Mouse (Mus musculus): ENCODE data around the gene Arsg. TPM values are rescaled to one million over a fixed set of nuclear protein-coding genes. Genes with fewer than 3 reads are reported as not detected.
"Not testable (repeated sequence)": the region's sequence is repeated elsewhere in the genome, so short reads cannot be mapped to it uniquely, and the experiment has no call there.

The Arsg gene
- total RNA-seq, 1 experiment = 1.0 TPM

DNA sequence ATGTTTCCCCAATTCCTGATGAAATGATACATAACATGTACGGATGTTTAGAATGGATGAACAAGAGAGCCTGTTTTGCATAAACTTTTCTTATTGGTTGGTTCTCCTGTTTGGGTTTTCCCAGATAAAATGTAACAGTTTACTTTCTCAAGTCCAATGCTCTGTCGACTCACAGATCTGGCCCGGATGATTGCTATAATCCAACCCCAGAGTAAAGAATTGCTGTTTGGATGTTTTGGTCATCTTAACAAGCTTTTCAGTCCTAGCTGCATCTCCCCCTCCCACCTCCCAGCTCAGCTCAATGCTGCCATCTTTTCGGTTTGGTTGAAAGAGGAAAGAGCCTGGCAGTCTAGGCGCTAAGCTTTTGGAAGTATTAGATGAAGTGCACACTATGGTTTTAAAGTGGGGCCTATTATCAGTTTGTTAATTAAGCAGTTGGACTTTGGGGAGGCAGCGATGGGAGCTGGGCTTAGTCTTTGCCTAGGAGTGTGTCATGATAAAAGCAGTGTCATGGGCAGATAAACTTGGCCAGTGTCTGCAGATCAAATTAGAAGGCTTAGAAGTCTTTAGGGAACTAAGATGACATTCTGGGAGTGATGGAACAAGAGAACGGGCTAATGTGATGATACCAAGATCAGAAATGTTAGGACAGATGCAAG lies 139.8 kb downstream of the Arsg start:
- Histone ChIP-seq H3K4me3 (ENCODE audit: insufficient read depth in 1 of 2, low read depth in 1 of 2, low read length in 2 of 2, poor library complexity in 1 of 2, severe bottlenecking in 1 of 2) (no peak overlapping the region), H3K4me1 (ENCODE audit: control insufficient read depth in 2 of 2, insufficient read depth in 2 of 2, low read length in 2 of 2, poor library complexity in 1 of 2) (no peaks in the 10 kb centered on the region), H3K36me3 (ENCODE audit: control insufficient read depth, insufficient read depth, low read length, poor library complexity, severe bottlenecking) (no peaks in the 10 kb centered on the region), H3K27ac (ENCODE audit: insufficient read depth, low read depth, low read length, poor library complexity, severe bottlenecking) (no peak overlapping the region), H3K9me3 (ENCODE audit: control insufficient read depth, insufficient read depth, low read depth, low read length) (no peaks in the 10 kb centered on the region), H3K9ac (ENCODE audit: insufficient read depth, low read depth, low read length, poor library complexity, severe bottlenecking) (no peak overlapping the region)
- DNase-seq (ENCODE audit: low read depth, low spot score) = no peak
- in situ Hi-C loops (cut with MboI; ENCODE audit: low sequenced_read_pairs in 2 of 2, unreplicated experiment in 2 of 2) = no loop called here
- TF ChIP-seq ZC3H11A (IDR thresholded peaks at IDR 0.05; ENCODE audit: borderline replicate concordance, low read depth, low read length) = no peak
- TF ChIP-seq CHD2 (IDR thresholded peaks at IDR 0.05; ENCODE audit: low read depth, low read length) = no peak
- TF ChIP-seq HCFC1 (IDR thresholded peaks at IDR 0.05; ENCODE audit: borderline replicate concordance, insufficient read depth, low read length) = no peak
- no peak for TF ChIP-seq MAFK (IDR thresholded peaks at IDR 0.05; ENCODE audit: insufficient read depth, low read depth, low read length)
- TF ChIP-seq ZNF384 (IDR thresholded peaks at IDR 0.05; ENCODE audit: low read depth, low read length) = no peak

DNA sequence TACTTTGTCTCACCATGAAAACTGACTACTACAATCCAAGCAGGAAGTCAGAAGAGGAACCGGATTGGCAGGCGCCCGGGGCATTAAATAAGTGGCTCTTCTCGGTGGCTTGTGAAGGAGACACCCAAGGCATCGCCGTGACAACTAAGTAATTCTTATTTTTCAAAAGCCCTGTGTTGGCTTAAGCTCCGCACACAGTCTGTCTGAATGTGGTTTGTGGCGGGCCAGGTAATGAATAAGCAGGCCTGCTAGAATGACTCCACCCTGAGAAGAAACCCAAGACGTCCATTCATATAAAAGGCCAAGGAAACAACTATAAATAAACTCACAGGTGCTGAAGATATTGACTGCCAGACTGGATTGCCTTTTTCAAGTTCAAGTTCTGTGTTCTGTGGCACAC lies 142.1 kb downstream of the Arsg start:
- in situ Hi-C loops (cut with MboI; ENCODE audit: low sequenced_read_pairs in 2 of 2, unreplicated experiment in 2 of 2) = no loop called here
- no peak overlapping the region for H3K4me3 ChIP-seq (ENCODE audit: insufficient read depth in 1 of 2, low read depth in 1 of 2, low read length in 2 of 2, poor library complexity in 1 of 2, severe bottlenecking in 1 of 2)
- H3K9me3 ChIP-seq (ENCODE audit: control insufficient read depth, insufficient read depth, low read depth, low read length) = no peaks in the 10 kb centered on the region
- H3K27ac ChIP-seq (ENCODE audit: insufficient read depth, low read depth, low read length, poor library complexity, severe bottlenecking) = no peak overlapping the region
- no peak for DNase-seq (ENCODE audit: low read depth, low spot score)
- H3K4me1 ChIP-seq (ENCODE audit: control insufficient read depth in 2 of 2, insufficient read depth in 2 of 2, low read length in 2 of 2, poor library complexity in 1 of 2) = no peaks in the 10 kb centered on the region
- H3K36me3 ChIP-seq (ENCODE audit: control insufficient read depth, insufficient read depth, low read length, poor library complexity, severe bottlenecking) = no peaks in the 10 kb centered on the region
- H3K9ac ChIP-seq (ENCODE audit: insufficient read depth, low read depth, low read length, poor library complexity, severe bottlenecking) = no peak overlapping the region
- TF ChIP-seq MAFK (IDR thresholded peaks at IDR 0.05; ENCODE audit: insufficient read depth, low read depth, low read length) (no peak), HCFC1 (IDR thresholded peaks at IDR 0.05; ENCODE audit: borderline replicate concordance, insufficient read depth, low read length) (no peak), ZC3H11A (IDR thresholded peaks at IDR 0.05; ENCODE audit: borderline replicate concordance, low read depth, low read length) (no peak), ZNF384 (IDR thresholded peaks at IDR 0.05; ENCODE audit: low read depth, low read length) (no peak), CHD2 (IDR thresholded peaks at IDR 0.05; ENCODE audit: low read depth, low read length) (no peak)

DNA sequence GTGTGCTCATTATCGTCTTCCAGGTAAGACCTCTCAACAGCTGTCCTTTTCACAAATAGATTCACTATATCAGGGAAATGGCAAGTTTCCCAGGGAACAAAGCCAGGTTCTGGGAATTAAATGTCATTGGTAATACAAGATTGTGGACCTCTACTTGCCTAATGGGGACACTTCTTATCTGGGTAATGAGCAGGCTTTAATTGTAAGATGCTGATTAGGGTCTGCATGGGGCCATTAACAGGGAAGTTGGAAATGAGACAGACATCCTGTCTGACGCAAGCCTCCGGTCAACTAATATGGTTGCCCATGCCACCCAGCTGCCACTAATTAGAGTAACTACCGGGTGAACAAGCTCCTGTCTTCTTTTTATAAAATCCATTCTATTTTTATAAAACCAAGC lies 143.2 kb downstream of the Arsg start:
- H3K4me3 ChIP-seq (ENCODE audit: insufficient read depth in 1 of 2, low read depth in 1 of 2, low read length in 2 of 2, poor library complexity in 1 of 2, severe bottlenecking in 1 of 2) = no peak overlapping the region
- H3K36me3 ChIP-seq (ENCODE audit: control insufficient read depth, insufficient read depth, low read length, poor library complexity, severe bottlenecking) = no peaks in the 10 kb centered on the region
- DNase-seq (ENCODE audit: low read depth, low spot score) = no peak
- TF ChIP-seq CHD2 (IDR thresholded peaks at IDR 0.05; ENCODE audit: low read depth, low read length) (no peak), MAFK (IDR thresholded peaks at IDR 0.05; ENCODE audit: insufficient read depth, low read depth, low read length) (no peak), ZNF384 (IDR thresholded peaks at IDR 0.05; ENCODE audit: low read depth, low read length) (no peak), ZC3H11A (IDR thresholded peaks at IDR 0.05; ENCODE audit: borderline replicate concordance, low read depth, low read length) (no peak), HCFC1 (IDR thresholded peaks at IDR 0.05; ENCODE audit: borderline replicate concordance, insufficient read depth, low read length) (no peak)
- H3K9me3 ChIP-seq (ENCODE audit: control insufficient read depth, insufficient read depth, low read depth, low read length) = no peaks in the 10 kb centered on the region
- no peaks in the 10 kb centered on the region for H3K4me1 ChIP-seq (ENCODE audit: control insufficient read depth in 2 of 2, insufficient read depth in 2 of 2, low read length in 2 of 2, poor library complexity in 1 of 2)
- in situ Hi-C loops (cut with MboI; ENCODE audit: low sequenced_read_pairs in 2 of 2, unreplicated experiment in 2 of 2) = no loop called here
- H3K27ac ChIP-seq (ENCODE audit: insufficient read depth, low read depth, low read length, poor library complexity, severe bottlenecking) = no peak overlapping the region
- H3K9ac ChIP-seq (ENCODE audit: insufficient read depth, low read depth, low read length, poor library complexity, severe bottlenecking) = no peak overlapping the region

DNA sequence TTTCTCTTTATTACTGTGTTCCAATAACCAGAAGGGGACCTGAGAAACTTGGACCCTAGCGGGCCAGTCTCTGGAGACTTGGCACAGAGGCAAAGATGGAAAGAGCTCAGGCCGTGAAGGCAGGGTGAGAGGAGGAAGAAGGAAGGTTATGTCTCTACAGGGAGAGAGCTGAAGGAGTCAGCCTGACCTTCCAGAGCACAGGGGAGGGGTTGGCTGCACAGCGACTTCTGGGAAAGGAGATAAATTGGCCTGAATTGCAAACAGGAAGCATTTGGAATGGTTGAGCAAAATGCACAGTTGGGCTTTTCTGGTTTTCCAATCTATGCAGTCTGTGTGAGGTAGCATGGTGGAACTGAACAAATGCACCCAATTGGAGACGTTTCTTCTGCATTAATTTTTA lies 143.6 kb downstream of the Arsg start:
- Histone ChIP-seq H3K27ac (ENCODE audit: insufficient read depth, low read depth, low read length, poor library complexity, severe bottlenecking) (no peak overlapping the region), H3K36me3 (ENCODE audit: control insufficient read depth, insufficient read depth, low read length, poor library complexity, severe bottlenecking) (no peaks in the 10 kb centered on the region), H3K9me3 (ENCODE audit: control insufficient read depth, insufficient read depth, low read depth, low read length) (no peaks in the 10 kb centered on the region), H3K4me3 (ENCODE audit: insufficient read depth in 1 of 2, low read depth in 1 of 2, low read length in 2 of 2, poor library complexity in 1 of 2, severe bottlenecking in 1 of 2) (no peak overlapping the region), H3K9ac (ENCODE audit: insufficient read depth, low read depth, low read length, poor library complexity, severe bottlenecking) (no peak overlapping the region), H3K4me1 (ENCODE audit: control insufficient read depth in 2 of 2, insufficient read depth in 2 of 2, low read length in 2 of 2, poor library complexity in 1 of 2) (no peaks in the 10 kb centered on the region)
- in situ Hi-C loops (cut with MboI; ENCODE audit: low sequenced_read_pairs in 2 of 2, unreplicated experiment in 2 of 2) = no loop called here
- DNase-seq (ENCODE audit: low read depth, low spot score) = no peak
- TF ChIP-seq CHD2 (IDR thresholded peaks at IDR 0.05; ENCODE audit: low read depth, low read length) (no peak), MAFK (IDR thresholded peaks at IDR 0.05; ENCODE audit: insufficient read depth, low read depth, low read length) (no peak), HCFC1 (IDR thresholded peaks at IDR 0.05; ENCODE audit: borderline replicate concordance, insufficient read depth, low read length) (no peak), ZNF384 (IDR thresholded peaks at IDR 0.05; ENCODE audit: low read depth, low read length) (no peak), ZC3H11A (IDR thresholded peaks at IDR 0.05; ENCODE audit: borderline replicate concordance, low read depth, low read length) (no peak)

DNA sequence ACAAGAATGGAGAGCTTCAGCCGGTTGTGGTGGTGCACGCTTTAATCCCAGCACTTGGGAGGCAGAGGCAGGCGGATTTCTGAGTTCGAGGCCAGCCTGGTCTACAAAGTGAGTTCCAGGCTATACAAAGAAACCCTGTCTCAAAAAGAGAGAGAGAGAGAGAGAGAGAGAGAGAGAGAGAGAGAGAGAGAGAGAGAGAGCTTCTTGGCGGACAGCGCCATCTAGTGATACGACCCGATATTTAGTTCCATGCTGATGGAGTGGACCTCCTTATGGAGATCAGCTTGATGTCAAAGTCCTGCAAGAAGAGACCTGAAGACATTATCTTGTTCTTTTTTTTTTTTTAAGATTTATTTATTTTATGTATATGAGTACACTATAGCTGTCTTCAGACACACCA lies 145.9 kb downstream of the Arsg start:
- H3K9me3 ChIP-seq (ENCODE audit: control insufficient read depth, insufficient read depth, low read depth, low read length); H3K4me1 ChIP-seq (ENCODE audit: control insufficient read depth in 2 of 2, insufficient read depth in 2 of 2, low read length in 2 of 2, poor library complexity in 1 of 2); H3K4me3 ChIP-seq (ENCODE audit: insufficient read depth in 1 of 2, low read depth in 1 of 2, low read length in 2 of 2, poor library complexity in 1 of 2, severe bottlenecking in 1 of 2); H3K9ac ChIP-seq (ENCODE audit: insufficient read depth, low read depth, low read length, poor library complexity, severe bottlenecking); H3K27ac ChIP-seq (ENCODE audit: insufficient read depth, low read depth, low read length, poor library complexity, severe bottlenecking); in situ Hi-C loops (cut with MboI; ENCODE audit: low sequenced_read_pairs in 2 of 2, unreplicated experiment in 2 of 2); H3K36me3 ChIP-seq (ENCODE audit: control insufficient read depth, insufficient read depth, low read length, poor library complexity, severe bottlenecking): not testable (repeated sequence)
- peak; percentile 40 for DNase-seq (ENCODE audit: low read depth, low spot score)

All from ES-E14 (cell line).